Mouse (Mus musculus): ENCODE data around the gene Stk11ip. TPM values are rescaled to one million over a fixed set of nuclear protein-coding genes. Genes with fewer than 3 reads are reported as not detected.

Gene Stk11ip
- polyA plus RNA-seq, 1 experiment = 29.3 TPM

GRCm38 (mm10) chr1:75494878-75495548, 26.3 kb upstream of the Stk11ip start:
- DNase-seq = peak in 1 of 2 experiments; percentile 58

GRCm38 (mm10) chr1:75498897-75499296, 22.4 kb upstream of the Stk11ip start:
- DNase-seq = no peak
- Histone ChIP-seq H3K27ac (ENCODE audit: insufficient read depth, low read length) (no peak overlapping the region), H3K27me3 (ENCODE audit: control insufficient read depth, insufficient read depth, low read length) (no peaks in the 10 kb centered on the region), H3K4me1 (ENCODE audit: control insufficient read depth, insufficient read depth, low read length) (no peaks in the 10 kb centered on the region), H3K4me3 (replicated peaks; ENCODE audit: insufficient read depth, low read depth, low read length) (no peak overlapping the region)
- TF ChIP-seq POLR2A (IDR thresholded peaks at IDR 0.05; ENCODE audit: borderline replicate concordance, insufficient read depth, low read length) = no peak
- no peak for TF ChIP-seq CTCF (IDR thresholded peaks at IDR 0.05; ENCODE audit: borderline replicate concordance, insufficient read depth, low read depth, low read length)
- WGBS = 85% methylated on average over 4 of the region's 4 CpGs

More at GRCm38 (mm10) chr1:75494878-75495548, 26.3 kb upstream of the Stk11ip start:
- TF ChIP-seq POLR2A (IDR thresholded peaks at IDR 0.05; ENCODE audit: borderline replicate concordance, insufficient read depth, low read length) (no peak), CTCF (IDR thresholded peaks at IDR 0.05; ENCODE audit: borderline replicate concordance, insufficient read depth, low read depth, low read length) (peak; percentile 79)
- H3K4me3 ChIP-seq (replicated peaks; ENCODE audit: insufficient read depth, low read depth, low read length) = no peak overlapping the region
- no peak overlapping the region for H3K27ac ChIP-seq (ENCODE audit: insufficient read depth, low read length)
- 42% methylated on average over 12 of the region's 12 CpGs for WGBS
- H3K27me3 ChIP-seq (ENCODE audit: control insufficient read depth, insufficient read depth, low read length) = no peaks in the 10 kb centered on the region
- no peaks in the 10 kb centered on the region for H3K4me1 ChIP-seq (ENCODE audit: control insufficient read depth, insufficient read depth, low read length)

GRCm38 (mm10) chr1:75499441-75499840, 21.9 kb upstream of the Stk11ip start:
- Histone ChIP-seq H3K27ac (ENCODE audit: insufficient read depth, low read length) (no peak overlapping the region), H3K27me3 (ENCODE audit: control insufficient read depth, insufficient read depth, low read length) (no peaks in the 10 kb centered on the region), H3K4me1 (ENCODE audit: control insufficient read depth, insufficient read depth, low read length) (peaks cover 3% of the 10 kb centered on the region; the same call in 1 of the 2 replicates), H3K4me3 (replicated peaks; ENCODE audit: insufficient read depth, low read depth, low read length) (no peak overlapping the region)
- 82% methylated on average over 7 of the region's 7 CpGs for WGBS
- TF ChIP-seq CTCF (IDR thresholded peaks at IDR 0.05; ENCODE audit: borderline replicate concordance, insufficient read depth, low read depth, low read length) = 0 out of 2 replicates have a peak, but pooled peaks have one; percentile 7
- no peak for TF ChIP-seq POLR2A (IDR thresholded peaks at IDR 0.05; ENCODE audit: borderline replicate concordance, insufficient read depth, low read length)
- DNase-seq = no peak

GRCm38 (mm10) chr1:75501905-75502304, 19.4 kb upstream of the Stk11ip start:
- Histone ChIP-seq H3K27me3 (ENCODE audit: control insufficient read depth, insufficient read depth, low read length) (no peaks in the 10 kb centered on the region), H3K27ac (ENCODE audit: insufficient read depth, low read length) (no peak overlapping the region), H3K4me1 (ENCODE audit: control insufficient read depth, insufficient read depth, low read length) (peaks cover 9% of the 10 kb centered on the region), H3K4me3 (replicated peaks; ENCODE audit: insufficient read depth, low read depth, low read length) (no peak overlapping the region)
- 95% methylated on average over 9 of the region's 9 CpGs for WGBS
- no peak for TF ChIP-seq POLR2A (IDR thresholded peaks at IDR 0.05; ENCODE audit: borderline replicate concordance, insufficient read depth, low read length)
- no peak for TF ChIP-seq CTCF (IDR thresholded peaks at IDR 0.05; ENCODE audit: borderline replicate concordance, insufficient read depth, low read depth, low read length)
- peak in 1 of 2 experiments; percentile 9 for DNase-seq

GRCm38 (mm10) chr1:75502945-75503650, 18.2 kb upstream of the Stk11ip start:
- no peak for TF ChIP-seq CTCF (IDR thresholded peaks at IDR 0.05; ENCODE audit: borderline replicate concordance, insufficient read depth, low read depth, low read length)
- no peak for TF ChIP-seq POLR2A (IDR thresholded peaks at IDR 0.05; ENCODE audit: borderline replicate concordance, insufficient read depth, low read length)
- Histone ChIP-seq H3K4me1 (ENCODE audit: control insufficient read depth, insufficient read depth, low read length) (peaks cover 12% of the 10 kb centered on the region), H3K4me3 (replicated peaks; ENCODE audit: insufficient read depth, low read depth, low read length) (no peak overlapping the region), H3K27me3 (ENCODE audit: control insufficient read depth, insufficient read depth, low read length) (no peaks in the 10 kb centered on the region), H3K27ac (ENCODE audit: insufficient read depth, low read length) (no peak overlapping the region)
- 86% methylated on average over 25 of the region's 25 CpGs for WGBS
- DNase-seq = peak in 1 of 2 experiments; percentile 10

- H3K4me3 ChIP-seq (replicated peaks; ENCODE audit: insufficient read depth, low read depth, low read length) = no peak overlapping the region
- WGBS = 75% methylated on average over 23 of the region's 23 CpGs
- TF ChIP-seq CTCF (IDR thresholded peaks at IDR 0.05; ENCODE audit: borderline replicate concordance, insufficient read depth, low read depth, low read length) (no peak), POLR2A (IDR thresholded peaks at IDR 0.05; ENCODE audit: borderline replicate concordance, insufficient read depth, low read length) (no peak)
- H3K27me3 ChIP-seq (ENCODE audit: control insufficient read depth, insufficient read depth, low read length) = no peaks in the 10 kb centered on the region
- no peak overlapping the region for H3K27ac ChIP-seq (ENCODE audit: insufficient read depth, low read length)
- peak in 1 of 2 experiments; percentile 21 for DNase-seq
- H3K4me1 ChIP-seq (ENCODE audit: control insufficient read depth, insufficient read depth, low read length) = peaks cover 12% of the 10 kb centered on the region
Observed at GRCm38 (mm10) chr1:75503651-75503980, 17.7 kb upstream of the Stk11ip start.

GRCm38 (mm10) chr1:75504256-75505045, 16.9 kb upstream of the Stk11ip start:
- Histone ChIP-seq H3K27me3 (ENCODE audit: control insufficient read depth, insufficient read depth, low read length) (no peaks in the 10 kb centered on the region), H3K4me1 (ENCODE audit: control insufficient read depth, insufficient read depth, low read length) (peaks cover 12% of the 10 kb centered on the region), H3K4me3 (replicated peaks; ENCODE audit: insufficient read depth, low read depth, low read length) (peak overlapping the region; percentile 69), H3K27ac (ENCODE audit: insufficient read depth, low read length) (no peak overlapping the region; the same call in 1 of the 2 replicates)
- WGBS = 73% methylated on average over 9 of the region's 9 CpGs
- no peak for TF ChIP-seq POLR2A (IDR thresholded peaks at IDR 0.05; ENCODE audit: borderline replicate concordance, insufficient read depth, low read length)
- no peak for TF ChIP-seq CTCF (IDR thresholded peaks at IDR 0.05; ENCODE audit: borderline replicate concordance, insufficient read depth, low read depth, low read length)
- DNase-seq = peak in 1 of 2 experiments; percentile 18
